Mouse (Mus musculus): ENCODE results near the gene Pimreg. TPM values are rescaled to one million over a fixed set of nuclear protein-coding genes. Genes with fewer than 3 reads are reported as not detected.

Pimreg gene
- 26.8 and 34.3 TPM in 2 replicates for polyA plus RNA-seq (2012; ENCODE audit: insufficient read depth, insufficient read length, missing spikeins)

GRCm38 (mm10) chr11:72041768-72042607 is at the start of gene Pimreg:
Pimreg (plus strand) TSS chr11:72042032.
- H3K4me1 ChIP-seq (ENCODE audit: control insufficient read depth, insufficient read depth, low read length) = peaks cover 32% of the 10 kb centered on the region
- H3K4me3 ChIP-seq (ENCODE audit: insufficient read depth, low read length) = peak within 1 kb of the TSS; percentile 97
- peak within 1 kb of the TSS; percentile 80 for H3K27ac ChIP-seq (ENCODE audit: insufficient read depth, low read depth, low read length)
- TF ChIP-seq POLR2A (IDR thresholded peaks at IDR 0.05; ENCODE audit: borderline replicate concordance, low read depth, low read length) = no peak
- no peak for TF ChIP-seq CTCF (IDR thresholded peaks at IDR 0.05; ENCODE audit: low read depth, low read length)

DNA sequence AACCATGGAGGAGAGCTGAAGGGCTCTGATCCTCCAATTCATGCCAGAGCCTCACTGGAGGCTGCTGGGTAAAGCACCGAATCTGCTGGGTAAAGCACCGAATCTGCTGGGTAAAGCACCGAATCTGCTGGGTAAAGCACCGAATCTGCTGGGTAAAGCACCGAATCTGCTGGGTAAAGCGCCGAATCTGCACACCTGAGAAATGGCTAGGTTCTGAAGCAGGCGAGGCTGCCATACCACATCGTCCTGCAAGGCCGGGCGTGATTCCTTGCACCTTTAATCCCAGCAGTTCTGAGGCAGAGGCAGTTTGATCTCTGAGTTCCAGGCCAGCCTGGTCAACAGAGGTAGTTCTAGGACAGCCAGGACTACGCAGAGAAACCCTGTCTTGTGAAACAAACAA is 49.4 kb upstream of the Pimreg start:
- no peak overlapping the region for H3K27ac ChIP-seq (ENCODE audit: insufficient read depth, low read depth, low read length)
- H3K4me3 ChIP-seq (ENCODE audit: insufficient read depth, low read length) = no peak overlapping the region
- TF ChIP-seq POLR2A (IDR thresholded peaks at IDR 0.05; ENCODE audit: borderline replicate concordance, low read depth, low read length) (no peak), CTCF (IDR thresholded peaks at IDR 0.05; ENCODE audit: low read depth, low read length) (no peak)
- H3K4me1 ChIP-seq (ENCODE audit: control insufficient read depth, insufficient read depth, low read length) = peaks cover 8% of the 10 kb centered on the region

DNA sequence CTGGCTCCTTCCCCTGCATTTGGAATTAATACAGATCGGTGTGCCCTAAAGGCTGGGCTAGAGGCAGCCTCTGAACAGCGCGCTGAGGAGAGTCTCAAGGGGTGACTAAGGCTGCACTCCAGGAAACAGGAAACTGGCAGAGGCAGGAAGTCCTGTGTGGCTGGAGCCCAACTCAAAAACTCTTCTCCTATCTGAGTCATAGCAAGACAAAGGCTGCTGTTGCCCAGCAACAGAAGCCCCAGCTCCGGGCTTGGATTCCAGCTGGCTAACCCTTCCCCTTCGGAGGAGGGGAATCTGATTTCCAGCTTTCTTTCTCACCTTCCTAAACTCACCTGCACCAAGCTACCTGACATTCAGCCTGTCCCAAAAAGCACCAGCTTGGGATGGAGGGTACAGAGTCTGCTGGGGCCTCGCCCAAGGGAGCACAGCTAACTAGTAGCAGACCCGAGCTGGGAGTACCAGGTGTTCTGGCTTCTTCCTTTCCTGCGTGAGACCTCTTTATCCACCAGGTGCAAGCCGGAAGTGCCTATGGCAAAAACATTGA is 45.8 kb upstream of the Pimreg start:
- peak overlapping the region; percentile 9 for H3K27ac ChIP-seq (ENCODE audit: insufficient read depth, low read depth, low read length)
- no peak for TF ChIP-seq CTCF (IDR thresholded peaks at IDR 0.05; ENCODE audit: low read depth, low read length)
- TF ChIP-seq POLR2A (IDR thresholded peaks at IDR 0.05; ENCODE audit: borderline replicate concordance, low read depth, low read length) = no peak
- peaks cover 8% of the 10 kb centered on the region for H3K4me1 ChIP-seq (ENCODE audit: control insufficient read depth, insufficient read depth, low read length)
- H3K4me3 ChIP-seq (ENCODE audit: insufficient read depth, low read length) = peak overlapping the region; percentile 29

DNA sequence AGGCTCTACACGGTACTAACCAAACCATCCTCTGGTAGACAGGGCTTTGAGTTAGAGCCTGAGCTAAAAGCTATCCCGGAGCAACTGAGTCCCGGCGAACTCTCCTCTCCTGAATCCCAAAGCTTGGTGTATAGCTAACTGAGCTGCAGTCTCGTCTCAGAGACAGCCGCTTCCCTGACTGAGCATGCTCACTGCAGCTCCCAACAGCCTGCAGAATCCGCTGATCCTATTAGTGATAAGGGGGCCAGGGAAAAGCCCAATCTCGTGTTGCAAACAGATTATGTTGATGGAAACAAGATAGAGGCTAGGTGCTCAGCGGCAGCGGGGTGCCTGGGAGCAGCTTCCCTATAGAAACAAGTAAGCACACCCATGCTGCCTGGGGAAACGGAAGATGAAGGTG is 45.0 kb upstream of the Pimreg start:
- Histone ChIP-seq H3K27ac (ENCODE audit: insufficient read depth, low read depth, low read length) (no peak overlapping the region), H3K4me3 (ENCODE audit: insufficient read depth, low read length) (no peak overlapping the region), H3K4me1 (ENCODE audit: control insufficient read depth, insufficient read depth, low read length) (peaks cover 8% of the 10 kb centered on the region)
- TF ChIP-seq CTCF (IDR thresholded peaks at IDR 0.05; ENCODE audit: low read depth, low read length) = no peak
- no peak for TF ChIP-seq POLR2A (IDR thresholded peaks at IDR 0.05; ENCODE audit: borderline replicate concordance, low read depth, low read length)

- no peak overlapping the region for H3K27ac ChIP-seq (ENCODE audit: insufficient read depth, low read depth, low read length)
- TF ChIP-seq POLR2A (IDR thresholded peaks at IDR 0.05; ENCODE audit: borderline replicate concordance, low read depth, low read length) (no peak), CTCF (IDR thresholded peaks at IDR 0.05; ENCODE audit: low read depth, low read length) (no peak)
- no peak overlapping the region for H3K4me3 ChIP-seq (ENCODE audit: insufficient read depth, low read length)
- peaks cover 9% of the 10 kb centered on the region for H3K4me1 ChIP-seq (ENCODE audit: control insufficient read depth, insufficient read depth, low read length)
These were observed 41.6 kb upstream of the Pimreg start for GRCm38 (mm10) chr11:72000194-72000593.

DNA sequence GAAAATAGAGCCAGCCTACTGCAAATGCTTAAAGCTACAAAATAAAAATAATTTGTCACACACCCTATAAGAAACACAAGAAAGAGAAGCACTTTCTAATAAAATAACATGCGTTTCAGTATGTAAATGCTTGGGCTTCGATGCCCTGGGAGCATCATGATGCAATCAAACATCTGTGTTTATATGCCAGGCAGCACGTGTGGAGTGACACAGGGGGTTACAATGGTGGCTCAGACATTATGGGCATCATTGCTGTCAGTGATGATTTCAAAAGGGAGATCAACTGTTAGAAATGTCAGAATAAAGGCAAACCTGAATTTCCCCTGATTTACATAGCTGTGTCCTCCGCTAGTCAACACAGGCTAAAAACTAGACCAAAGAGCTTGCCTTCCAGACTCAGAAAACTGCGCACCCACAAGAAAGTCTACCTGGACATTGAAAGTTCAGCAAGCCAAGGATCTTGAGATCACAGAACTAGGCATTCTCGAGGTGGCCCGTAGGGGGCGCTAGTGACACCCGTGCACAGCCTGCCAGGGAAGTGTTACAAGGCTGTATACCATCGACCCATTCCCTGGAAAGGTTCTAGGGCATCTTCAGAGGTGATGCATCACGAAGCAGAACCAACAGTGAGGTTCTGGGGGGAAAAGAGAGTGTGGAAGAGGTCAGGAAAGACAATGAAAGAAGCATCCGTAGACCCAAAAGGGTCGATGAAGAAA is 39.5 kb upstream of the Pimreg start:
- Histone ChIP-seq H3K4me1 (ENCODE audit: control insufficient read depth, insufficient read depth, low read length) (peaks cover 4% of the 10 kb centered on the region; the same call in 1 of the 2 replicates), H3K27ac (ENCODE audit: insufficient read depth, low read depth, low read length) (no peak overlapping the region), H3K4me3 (ENCODE audit: insufficient read depth, low read length) (no peak overlapping the region)
- TF ChIP-seq POLR2A (IDR thresholded peaks at IDR 0.05; ENCODE audit: borderline replicate concordance, low read depth, low read length) (no peak), CTCF (IDR thresholded peaks at IDR 0.05; ENCODE audit: low read depth, low read length) (peak; percentile 80)

DNA sequence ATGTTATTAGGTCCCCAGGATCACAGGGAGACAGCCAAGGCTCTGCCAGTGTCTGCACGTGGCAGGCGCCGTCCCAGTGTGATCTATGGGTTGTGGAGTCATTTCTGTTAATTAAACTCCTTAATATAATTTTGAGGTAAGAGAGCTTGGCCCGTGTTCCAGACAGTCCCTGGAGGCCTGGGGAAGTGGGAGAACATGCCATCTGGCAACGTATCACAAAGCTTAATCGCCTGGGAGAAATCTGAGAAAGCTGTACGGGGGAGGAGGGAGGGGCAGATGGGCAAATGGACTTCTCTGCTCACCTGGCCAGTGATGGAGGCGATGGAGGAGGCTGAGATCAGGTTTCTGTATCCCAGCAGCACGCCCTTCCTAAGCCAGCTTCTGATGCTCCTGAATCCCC is 38.7 kb upstream of the Pimreg start:
- no peak overlapping the region for H3K27ac ChIP-seq (ENCODE audit: insufficient read depth, low read depth, low read length)
- TF ChIP-seq POLR2A (IDR thresholded peaks at IDR 0.05; ENCODE audit: borderline replicate concordance, low read depth, low read length) = no peak
- TF ChIP-seq CTCF (IDR thresholded peaks at IDR 0.05; ENCODE audit: low read depth, low read length) = no peak
- H3K4me3 ChIP-seq (ENCODE audit: insufficient read depth, low read length) = no peak overlapping the region
- peaks cover 4% of the 10 kb centered on the region; the same call in 1 of the 2 replicates for H3K4me1 ChIP-seq (ENCODE audit: control insufficient read depth, insufficient read depth, low read length)

GRCm38 (mm10) chr11:72005547-72005946 is 36.3 kb upstream of the Pimreg start:
- Histone ChIP-seq H3K4me3 (ENCODE audit: insufficient read depth, low read length) (no peak overlapping the region), H3K27ac (ENCODE audit: insufficient read depth, low read depth, low read length) (no peak overlapping the region), H3K4me1 (ENCODE audit: control insufficient read depth, insufficient read depth, low read length) (peaks cover 4% of the 10 kb centered on the region; the same call in 1 of the 2 replicates)
- TF ChIP-seq POLR2A (IDR thresholded peaks at IDR 0.05; ENCODE audit: borderline replicate concordance, low read depth, low read length) (no peak), CTCF (IDR thresholded peaks at IDR 0.05; ENCODE audit: low read depth, low read length) (no peak)

DNA sequence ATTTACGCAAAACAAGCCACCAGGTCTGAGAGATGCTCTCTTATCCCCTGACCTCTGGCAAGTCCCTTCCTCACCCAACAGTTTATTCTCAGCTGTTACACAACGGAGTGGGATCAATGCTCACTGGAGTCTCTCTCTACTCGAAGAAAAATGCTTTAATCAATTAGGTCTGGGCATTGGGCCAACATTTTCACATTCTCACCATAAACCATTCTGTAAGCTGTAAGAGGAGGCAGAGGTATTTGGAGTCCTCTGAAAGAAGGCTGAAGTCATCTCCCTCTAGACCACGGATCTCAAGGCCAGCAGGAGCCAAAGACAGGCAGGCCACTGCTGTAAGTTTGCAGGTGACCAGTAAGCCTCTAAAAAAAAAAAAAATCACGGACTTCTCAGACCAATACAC is 31.5 kb upstream of the Pimreg start:
- Histone ChIP-seq H3K27ac (ENCODE audit: insufficient read depth, low read depth, low read length) (no peak overlapping the region), H3K4me1 (ENCODE audit: control insufficient read depth, insufficient read depth, low read length) (peaks cover 2% of the 10 kb centered on the region; the same call in 1 of the 2 replicates), H3K4me3 (ENCODE audit: insufficient read depth, low read length) (no peak overlapping the region)
- TF ChIP-seq POLR2A (IDR thresholded peaks at IDR 0.05; ENCODE audit: borderline replicate concordance, low read depth, low read length) (no peak), CTCF (IDR thresholded peaks at IDR 0.05; ENCODE audit: low read depth, low read length) (no peak)
